Mouse (Mus musculus): Measurements from ENCODE around the gene Lgals2.

The Lgals2 gene

DNA sequence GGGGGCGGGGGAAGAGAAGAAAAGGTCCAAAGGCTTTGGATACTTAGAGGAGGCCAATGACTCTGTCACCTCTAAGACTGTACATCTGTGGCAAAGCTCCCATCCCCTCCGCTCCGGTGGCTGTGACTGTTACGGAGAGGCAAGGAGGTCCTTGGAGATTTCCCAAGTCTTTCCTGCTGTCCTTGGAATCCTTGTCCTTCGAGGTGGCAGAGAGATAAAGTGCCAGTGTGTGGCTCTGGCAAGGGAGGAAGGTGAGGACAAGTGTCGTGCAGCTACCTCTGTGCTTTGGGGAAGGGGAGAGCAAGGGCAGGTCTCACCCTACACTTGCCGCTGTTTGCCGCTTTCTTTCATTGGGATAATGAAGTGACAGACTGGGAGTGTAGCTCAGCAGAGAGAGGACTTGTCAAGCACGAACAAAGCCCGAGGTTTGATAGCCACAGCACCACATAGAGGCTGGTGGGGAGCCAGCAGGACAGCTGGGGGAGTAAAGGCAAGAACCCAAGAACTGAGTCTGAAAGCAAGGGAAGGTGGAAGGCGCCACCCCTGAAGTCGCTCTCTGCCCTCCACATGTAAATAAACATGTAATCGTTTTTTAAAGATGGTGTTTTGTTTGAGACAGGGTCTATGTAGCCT lies 18.6 kb upstream of the Lgals2 start:
- DNase-seq, result no peak

DNA sequence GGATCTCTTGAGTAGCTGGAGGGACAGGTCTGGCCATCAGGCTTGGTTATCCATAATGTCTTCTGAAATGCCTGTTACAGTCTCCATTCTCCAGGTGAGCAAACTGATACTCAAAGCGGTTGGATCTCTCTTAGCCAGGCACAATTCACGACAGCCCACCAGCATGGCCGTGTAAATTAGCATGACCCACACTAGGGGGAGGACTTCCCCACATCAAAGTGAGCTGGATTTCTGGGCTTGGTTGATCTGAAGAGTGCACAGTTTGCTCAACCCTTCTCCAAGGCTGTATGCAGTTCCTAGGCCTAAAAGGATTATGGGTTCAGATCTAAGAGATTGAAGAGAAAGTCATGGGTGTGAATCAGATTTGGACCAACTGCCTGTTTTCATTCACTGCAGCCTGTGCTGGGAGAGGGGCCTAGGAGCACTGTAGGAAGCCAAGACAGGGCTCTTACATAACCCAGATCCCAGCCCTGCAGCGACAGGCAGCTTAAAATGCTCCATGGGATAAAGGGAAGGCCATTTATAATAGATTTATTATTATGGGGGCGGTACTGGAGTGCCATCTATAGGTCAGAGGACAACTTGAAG lies 16.8 kb upstream of the Lgals2 start:
- DNase-seq, result no peak

DNA sequence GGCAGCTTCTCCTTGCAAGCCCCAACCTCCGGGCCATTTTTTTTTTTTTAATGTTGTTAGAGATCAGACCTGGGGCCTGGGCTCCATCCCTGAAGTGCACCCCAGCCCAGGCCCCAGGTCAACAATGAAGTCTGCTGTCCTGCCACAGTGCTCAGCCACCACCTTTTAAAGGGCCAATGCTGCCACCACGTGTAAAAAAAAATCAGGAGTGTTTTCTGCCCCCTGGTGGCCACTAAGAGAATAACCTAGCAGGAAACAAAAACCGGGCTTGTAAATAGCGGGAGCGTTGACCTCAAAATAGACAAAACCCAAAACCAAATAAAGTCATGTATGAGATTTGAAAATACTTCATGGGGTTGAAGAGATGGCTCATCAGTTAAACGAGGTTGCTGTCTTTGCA lies 14.4 kb upstream of the Lgals2 start:
- DNase-seq, result peak in 1 of 2 experiments; percentile 71

DNA sequence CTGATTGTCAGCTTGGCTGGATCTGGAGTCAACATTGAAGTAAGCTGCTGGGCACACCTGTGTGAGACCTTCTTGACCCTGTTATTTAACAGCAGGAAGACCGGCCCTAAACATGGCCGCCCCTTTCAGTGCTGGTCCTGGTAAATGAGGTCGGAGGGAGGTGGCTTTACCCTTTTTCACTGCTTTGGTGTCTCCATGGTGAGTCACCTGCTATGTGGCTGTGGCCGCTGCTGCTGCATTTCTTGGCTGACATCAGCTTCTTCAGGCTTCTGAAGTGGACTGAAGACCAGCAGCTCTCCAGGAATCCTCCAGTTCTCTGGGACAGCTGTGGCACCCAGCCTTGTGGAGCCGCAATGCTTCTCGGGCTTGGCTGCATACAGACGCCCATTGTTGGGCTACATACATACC lies 13.5 kb upstream of the Lgals2 start:
- peak in 1 of 2 experiments; percentile 71 for DNase-seq

DNA sequence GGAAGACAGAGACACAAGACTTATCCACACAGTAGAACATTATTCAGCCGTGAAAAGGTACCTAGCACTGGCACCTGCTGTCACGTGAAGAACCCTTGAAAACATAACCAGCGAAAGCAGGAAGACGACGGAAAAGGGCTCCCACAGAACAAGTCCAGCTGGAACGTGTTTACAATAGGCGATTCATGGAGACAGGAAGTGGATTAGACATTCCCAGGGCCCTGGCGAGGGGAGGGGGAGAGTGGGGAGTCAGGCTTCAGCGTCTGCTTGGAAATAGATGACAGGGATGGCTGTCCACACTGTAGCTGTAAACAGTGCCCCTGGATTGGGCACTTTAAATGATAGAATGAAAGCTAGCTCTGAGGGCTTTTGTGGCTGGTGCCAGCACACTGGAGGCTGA lies 13.1 kb upstream of the Lgals2 start:
- peak; percentile 80 to 89 for DNase-seq

DNA sequence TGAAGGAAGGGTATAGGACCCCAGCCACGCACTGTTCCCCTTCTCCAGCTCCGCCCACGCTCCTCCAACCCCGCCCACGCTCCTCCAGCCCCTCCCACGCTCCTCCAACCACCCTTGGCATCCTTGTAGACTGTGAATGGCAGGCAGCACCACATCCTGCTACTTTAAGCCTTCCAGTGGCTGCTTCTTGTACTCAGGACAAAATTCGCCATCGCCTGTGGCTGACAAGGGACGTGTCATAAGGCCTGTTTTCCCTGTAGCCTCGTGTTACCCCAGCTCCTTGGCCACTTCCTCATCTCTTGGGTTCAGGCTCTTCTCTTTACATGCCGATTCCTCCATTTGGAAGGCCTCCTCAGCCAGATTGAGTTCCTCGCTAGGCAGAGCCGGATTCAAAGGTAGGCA lies 8.5 kb upstream of the Lgals2 start:
- DNase-seq, result peak; percentile 51 to 65

DNA sequence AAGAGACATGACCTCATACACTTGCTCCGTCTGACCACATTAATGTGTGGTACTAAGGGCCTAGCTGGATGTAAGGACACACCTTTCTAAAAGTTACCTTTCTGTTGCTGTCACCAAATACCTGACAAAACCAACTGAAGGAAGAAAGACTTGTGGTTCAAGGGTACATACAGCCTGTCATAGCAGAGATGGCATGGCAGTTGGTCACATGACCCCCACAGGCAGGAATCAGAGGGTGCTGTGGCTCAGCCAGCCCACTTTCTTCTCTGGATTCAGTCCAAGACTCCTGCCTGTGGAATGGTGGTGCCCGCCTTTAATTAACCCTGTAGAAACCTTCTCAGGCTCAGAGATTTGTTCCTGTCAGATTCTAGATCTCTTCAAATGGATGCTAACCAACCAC lies 7.8 kb upstream of the Lgals2 start:
- DNase-seq, result no peak

DNA sequence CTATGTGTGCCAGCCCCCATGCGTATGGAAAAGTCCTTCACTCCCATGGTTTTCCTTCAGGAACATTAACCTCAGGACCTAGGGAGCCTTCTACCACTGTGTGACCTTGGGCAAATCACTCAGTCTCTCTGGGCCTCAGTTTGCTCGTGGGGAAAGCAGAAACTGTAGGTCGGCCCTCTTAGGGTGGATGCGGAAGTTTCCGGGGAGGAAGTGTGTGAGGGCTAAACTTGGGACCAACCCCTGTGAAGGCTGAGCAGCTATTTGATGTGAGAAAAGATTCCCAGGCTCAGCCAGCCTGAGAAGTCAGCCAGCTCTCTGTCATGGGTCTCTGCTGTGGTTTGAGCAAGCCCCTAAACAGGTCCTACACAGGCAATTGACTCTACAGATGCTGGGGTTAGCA lies 7.0 kb upstream of the Lgals2 start:
- no peak for DNase-seq

DNA sequence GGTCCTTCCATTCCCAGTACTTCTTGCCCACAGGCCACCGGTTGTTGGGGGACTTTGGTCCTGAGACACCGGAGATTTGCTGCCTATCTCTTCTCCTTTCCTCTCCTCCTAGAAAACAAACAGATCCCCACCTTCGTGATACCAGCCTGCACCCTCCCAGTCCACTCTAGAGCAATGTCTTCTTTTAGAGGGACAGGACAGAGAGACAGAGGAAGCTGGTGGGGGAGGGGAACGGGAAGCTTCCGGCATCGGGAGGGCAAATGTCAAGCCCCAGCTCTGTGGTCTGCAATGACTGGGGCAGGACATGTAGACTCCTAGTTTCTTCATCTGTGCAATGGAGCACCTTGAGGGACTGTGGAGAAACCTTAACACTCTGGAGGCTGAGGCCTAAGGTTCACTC lies 4.4 kb upstream of the Lgals2 start:
- peak; percentile 66 to 67 for DNase-seq

DNA sequence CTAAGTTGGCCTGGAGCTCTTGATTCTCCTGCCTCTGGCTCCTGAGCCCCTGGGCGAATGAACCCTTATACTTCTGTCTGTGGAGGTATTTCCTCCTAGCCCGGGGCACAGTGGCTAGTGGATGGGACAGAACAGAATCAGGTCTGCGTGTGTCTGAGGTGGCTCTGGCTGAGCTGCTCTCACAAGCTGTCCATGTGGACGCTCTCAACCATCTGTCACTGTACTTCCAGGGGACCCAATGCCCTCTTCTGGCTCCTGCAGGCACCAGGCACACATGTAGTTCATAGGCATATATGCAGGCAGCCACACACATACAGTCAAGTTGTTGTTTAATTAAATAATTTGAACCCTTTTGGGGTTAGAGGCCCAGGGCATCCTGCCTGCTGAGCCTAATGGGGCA lies 4.0 kb upstream of the Lgals2 start:
- DNase-seq, result no peak

DNA sequence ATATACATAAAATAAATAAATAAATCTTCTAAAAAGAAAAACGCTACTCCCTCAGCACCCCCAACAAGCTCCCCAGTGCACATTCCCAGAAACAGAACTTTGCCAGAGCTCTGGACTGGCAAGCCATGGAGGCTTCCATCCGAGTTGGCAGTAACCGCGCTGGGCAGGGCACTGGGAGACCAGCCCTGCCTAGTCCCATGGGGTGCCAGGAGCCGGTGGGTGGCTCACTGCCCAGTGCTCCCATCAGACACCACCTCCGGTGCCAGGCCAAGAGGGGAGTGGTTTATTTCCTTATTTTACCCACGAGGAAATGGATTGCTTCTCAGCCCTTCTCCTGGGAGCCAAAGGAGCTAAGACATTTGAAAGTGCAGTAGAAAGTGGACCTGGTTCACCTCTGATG lies 1.7 kb upstream of the Lgals2 start:
- peak in 1 of 2 experiments; percentile 64 for DNase-seq

DNA sequence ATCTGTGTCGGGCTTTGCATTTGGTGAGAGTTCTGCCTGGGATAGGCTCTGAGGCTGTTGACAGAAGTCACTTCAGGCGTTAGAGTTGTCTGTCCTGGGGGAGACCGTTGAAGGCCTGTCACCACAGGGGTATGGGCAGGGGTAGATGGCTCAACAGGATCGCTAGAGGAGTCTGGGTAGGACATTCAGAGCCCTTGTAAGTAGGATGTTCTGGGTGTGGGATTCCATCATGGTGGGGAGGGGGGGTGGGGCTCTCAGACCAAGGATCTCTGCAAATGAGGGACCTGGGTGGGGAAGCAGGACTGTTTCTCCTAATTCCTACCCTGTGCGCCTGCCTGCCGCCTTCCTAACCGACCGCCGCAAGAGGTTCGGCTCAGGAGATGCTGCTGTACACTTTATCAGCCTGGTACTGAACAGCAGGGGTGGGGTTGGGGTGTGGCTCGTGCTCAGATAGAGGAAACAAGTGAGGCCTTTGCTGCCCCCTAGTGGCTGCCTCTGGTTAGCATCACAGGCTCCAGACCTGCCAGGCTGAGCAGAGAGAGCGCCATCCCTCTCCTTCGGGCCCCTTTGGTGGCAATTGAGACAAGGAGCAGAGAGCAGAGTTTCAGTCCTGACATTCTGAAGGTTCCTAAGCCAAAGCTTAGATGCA lies 3.7 kb downstream of the Lgals2 start:
- peak; percentile 90 to 94 for DNase-seq

DNA sequence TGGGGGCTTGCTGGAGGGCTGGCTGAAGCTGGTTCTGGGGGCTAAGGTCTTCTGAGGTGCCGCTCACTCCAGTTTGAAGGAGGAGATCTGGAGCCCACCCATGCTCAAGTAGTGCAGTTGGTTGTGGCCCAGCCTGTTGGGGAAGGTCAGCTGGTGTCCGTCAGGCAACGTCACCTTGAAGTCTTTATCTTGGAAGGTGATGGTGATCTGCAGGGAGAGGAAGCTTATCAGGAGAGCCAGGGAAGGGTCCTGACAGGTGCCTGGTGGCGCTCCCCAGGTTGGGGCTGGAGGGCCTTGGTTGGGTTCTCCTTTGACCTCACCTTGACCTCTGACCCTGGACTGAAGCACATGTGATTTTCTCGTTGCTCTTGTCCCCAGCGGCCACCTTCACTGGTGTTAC lies 4.4 kb downstream of the Lgals2 start:
- no peak for DNase-seq

DNA sequence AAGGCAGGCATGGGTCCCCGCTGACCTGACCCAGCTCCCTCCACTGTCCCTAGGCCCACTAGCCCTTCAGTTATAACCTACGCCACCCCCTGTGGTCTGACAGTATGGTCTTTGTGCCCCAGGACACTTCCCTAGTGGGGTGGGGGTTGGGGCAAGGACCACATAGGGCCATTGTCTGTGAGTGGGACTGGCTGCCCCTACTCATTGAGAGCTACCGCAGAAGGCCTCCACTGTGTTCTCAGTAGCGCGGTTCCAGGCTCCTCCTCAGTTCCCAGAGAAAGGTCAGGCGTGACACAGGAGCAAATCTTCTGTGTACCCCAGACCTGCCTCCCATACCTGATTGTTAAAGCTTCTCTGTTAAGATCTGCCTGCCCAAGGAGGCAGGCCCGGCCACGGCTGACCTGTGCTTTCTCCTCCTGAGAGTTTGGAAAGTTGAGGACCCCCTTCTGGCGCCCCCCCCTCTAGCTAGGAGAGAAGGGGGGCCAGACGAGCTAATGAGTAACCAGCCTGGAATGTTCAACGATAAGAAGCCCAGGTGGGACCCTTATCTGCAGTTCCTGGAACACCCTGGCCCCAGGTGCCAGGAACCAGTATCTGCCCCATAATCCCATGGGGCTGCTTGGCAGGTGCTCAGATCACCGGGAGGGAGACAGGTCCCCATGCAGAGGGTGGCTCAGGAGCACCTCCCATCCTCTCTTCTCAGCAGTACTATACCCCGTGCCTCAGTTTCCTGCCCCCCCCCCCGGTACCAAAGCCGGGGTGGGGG lies 5.1 kb downstream of the Lgals2 start:
- peak in 1 of 2 experiments; percentile 57 for DNase-seq

DNA sequence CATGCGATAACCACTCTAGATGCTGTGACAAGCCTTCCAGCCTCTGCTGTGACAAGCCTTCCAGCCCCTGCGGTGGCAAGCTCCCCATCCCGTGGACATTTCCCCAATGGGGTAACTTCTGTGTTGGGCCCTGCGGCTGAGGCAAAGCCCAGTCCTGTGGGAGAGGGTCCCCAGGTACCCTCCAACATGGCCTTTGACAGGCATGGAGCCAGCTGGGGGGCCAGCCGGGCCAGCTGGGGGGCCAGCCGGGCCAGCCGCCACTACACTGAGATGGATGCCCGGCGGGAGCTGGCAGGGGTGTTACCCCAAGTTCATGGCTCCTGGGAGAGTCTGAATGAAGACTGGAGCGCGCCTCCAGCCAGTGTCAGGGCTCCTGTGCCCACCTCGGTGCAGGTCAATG lies 5.8 kb downstream of the Lgals2 start:
- no peak for DNase-seq

DNA sequence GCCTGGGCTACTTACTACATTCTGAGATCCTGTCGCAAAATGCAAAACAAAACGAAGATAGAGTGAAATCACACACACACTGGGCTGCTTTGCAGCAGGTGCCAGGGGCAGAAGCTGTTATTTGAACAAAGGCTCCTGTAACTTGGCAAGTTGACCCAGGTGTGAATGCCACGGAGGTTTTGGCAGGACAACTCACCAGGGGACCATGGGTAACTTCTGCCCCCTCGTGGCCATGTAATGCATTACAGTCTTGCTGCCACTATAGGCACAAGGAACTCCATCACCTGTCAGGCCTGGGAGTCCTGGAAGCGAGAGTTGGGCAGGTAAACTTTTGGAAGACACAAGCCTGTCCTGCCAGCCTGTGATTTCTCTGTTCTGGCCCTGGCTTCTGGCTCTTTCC lies 6.9 kb downstream of the Lgals2 start:
- DNase-seq, result peak; percentile 84 to 90

DNA sequence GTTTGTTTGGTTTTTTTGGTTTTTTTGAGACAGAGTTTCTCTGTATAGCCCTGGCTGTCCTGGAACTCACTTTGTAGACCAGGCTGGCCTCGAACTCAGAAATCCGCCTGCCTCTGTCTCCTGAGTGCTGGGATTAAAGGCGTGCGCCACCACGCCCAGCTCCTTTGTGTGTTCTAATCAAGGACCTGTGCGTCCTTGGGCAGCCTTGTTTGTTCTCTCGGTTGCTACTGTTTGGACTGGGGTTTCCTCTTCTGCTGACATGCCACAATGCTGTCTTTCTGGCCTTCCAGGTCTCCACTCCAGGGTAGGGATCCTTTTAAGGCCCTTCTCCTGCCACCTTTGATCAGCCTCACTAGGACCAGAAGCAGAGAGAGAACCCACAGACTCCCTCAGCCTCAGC lies 8.5 kb downstream of the Lgals2 start:
- DNase-seq, result peak in 1 of 2 experiments; percentile 54

DNA sequence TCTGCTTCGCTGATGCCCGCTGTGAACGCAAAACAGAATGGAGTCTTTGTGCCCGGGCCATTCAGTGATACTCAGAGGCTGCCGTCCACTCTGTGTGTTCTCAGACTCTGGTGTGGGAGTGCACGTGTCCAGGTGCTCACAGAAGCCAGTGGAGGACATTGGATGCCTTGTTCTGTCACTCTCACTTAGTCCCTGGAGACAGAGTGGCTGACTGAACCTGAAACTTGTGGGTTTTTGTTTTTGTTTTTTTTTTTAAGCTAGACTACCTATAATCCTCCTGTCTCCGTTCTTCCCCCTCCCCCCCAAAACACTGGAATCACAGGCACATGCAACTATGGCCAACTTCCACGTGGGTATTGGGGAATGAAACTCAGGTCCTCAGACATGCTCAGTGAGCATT lies 9.0 kb downstream of the Lgals2 start:
- no peak for DNase-seq

DNA sequence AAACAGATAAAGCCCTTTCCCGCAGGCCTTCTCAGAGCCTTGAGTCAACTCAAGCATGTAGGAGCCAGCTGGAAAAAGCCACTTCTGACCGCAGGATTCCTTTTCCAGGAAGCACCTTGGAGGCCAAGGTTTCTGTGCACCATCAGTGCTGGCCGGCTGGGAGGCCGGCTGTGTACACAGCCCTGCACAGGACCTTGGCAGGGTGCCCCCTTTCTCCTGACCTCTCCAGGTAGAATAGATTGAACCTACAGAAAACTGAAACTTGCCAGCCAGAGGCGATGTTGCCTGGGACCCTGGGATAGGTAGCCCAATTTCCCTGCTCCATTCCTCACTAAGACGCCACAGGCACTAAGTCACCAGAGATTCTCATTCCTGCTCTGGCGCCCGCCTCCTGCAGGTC lies 9.5 kb downstream of the Lgals2 start:
- DNase-seq, result peak in 1 of 2 experiments; percentile 71

DNA sequence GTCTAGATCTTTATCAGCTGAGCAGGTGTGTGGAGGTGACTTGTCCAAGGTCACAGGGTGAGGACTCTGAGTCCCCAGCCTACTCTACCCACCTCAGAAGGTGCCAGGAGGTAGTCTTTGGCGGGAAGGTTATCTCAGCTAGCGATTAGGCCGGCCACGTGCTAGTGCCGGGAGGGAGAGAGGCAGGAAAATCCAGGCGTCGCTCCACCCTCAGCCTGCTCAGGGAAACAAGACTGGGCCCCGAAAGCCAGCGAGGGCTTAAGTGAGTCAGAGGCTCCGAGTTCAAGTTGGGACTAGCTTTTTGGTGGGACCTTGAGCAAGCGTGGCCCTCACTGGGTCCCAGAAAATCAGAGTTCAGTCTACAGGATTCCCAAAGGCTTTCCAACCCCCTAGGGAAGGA lies 10.0 kb downstream of the Lgals2 start:
- peak in 1 of 2 experiments; percentile 46 for DNase-seq

DNA sequence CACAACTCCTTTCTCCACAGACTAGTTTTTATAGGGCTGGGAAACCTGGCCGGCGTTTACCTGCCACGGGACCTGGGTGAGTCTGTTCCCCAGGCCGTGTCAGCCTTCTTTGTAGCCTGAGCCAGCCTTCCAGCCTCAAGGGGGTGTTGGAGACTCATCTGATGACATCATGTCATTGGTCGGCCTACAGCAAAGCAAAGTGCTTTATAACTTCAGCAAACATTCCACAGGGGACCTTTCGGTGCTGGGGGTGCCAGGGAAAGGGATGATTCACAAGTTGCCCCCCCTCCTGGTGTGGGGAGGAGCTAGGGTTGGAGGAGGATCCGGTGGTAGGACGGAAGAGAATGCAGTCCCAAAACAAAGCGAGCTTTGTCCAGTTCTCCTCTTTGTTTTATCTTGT lies 10.5 kb downstream of the Lgals2 start:
- DNase-seq, result peak; percentile 85 to 88

DNA sequence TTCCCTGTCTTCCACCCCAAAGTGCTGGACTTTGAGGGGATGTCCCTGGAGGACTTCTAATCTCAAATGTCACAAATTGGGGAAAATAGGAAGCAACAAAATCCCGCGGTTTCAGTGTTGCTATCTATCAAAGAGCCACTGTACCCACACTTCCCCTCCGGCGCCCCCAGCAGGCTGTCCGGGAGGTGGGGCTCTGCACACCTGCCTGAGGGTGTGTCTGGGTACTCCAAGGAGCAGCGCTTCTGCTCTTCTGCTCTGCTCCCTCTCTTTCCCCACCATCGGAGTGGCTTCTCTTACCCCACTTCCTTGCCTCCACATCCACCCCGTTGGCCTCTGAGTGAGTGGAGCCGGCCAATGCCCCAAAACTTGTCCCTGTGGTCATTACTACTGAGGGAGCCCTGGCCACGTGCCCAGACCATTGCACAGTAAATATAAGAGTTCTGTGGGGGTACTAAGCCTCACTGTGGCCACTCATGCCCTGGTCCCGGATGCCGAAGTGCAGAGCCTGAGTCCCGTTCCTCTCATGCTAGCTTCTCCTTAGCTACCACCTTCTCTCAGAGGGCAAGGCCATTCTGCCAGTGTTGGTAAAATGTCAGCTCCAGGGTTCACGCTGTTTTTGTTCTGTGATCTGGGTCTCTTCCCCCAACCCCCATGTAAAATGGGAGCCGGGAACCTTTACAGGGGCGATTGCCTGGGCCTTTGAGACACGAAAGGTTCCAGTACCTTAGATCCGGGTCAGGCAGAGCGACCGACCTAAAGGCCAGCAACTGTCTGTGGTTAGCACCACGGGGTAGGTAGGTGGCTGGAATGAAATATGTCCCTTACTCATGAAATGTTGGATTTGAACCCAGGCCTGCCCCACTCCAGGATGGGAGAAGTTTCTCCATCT lies 11.5 kb downstream of the Lgals2 start:
- peak; percentile 67 to 75 for DNase-seq

Measured in lung, postnatal 4 days (tissue).